Mouse (Mus musculus) cortical plate, adult 2 months (tissue): ENCODE data around the gene Knstrn. TPM values are rescaled to one million over a fixed set of nuclear protein-coding genes. Genes with fewer than 3 reads are reported as not detected.

Experiments
- H3K27ac ChIP-seq: fragments of 200-500 bp; 2 replicates; pipeline ENCODE4 v1.5.1; 2012; ENCODE audit warnings: low read length, control low read depth, inconsistent platforms; ENCODE audit not compliant: insufficient read depth
- H3K4me1 ChIP-seq: fragments of 200-500 bp; 2 replicates; pipeline ENCODE4 v1.6.1; 2011; ENCODE audit warnings: low read length; ENCODE audit not compliant: control insufficient read depth, insufficient read depth
- H3K4me3 ChIP-seq: fragments of 200-500 bp; 2 replicates; pipeline ENCODE4 v1.5.1; 2011; ENCODE audit warnings: mild to moderate bottlenecking, low read length, control low read depth; ENCODE audit not compliant: insufficient read depth
- CTCF ChIP-seq: fragments of 200-500 bp; IDR thresholded peaks from 2 replicates; pipeline ENCODE4 v1.5.1; 2011; ENCODE audit warnings: mild to moderate bottlenecking, control low read depth, low read length; ENCODE audit not compliant: insufficient read depth; ENCODE audit errors: extremely low read depth
- POLR2A ChIP-seq: fragments of 200-500 bp; IDR thresholded peaks from 2 replicates; pipeline ENCODE4 v1.6.1; 2011; ENCODE audit warnings: mild to moderate bottlenecking, low read length, control low read depth; ENCODE audit not compliant: insufficient read depth; ENCODE audit errors: extremely low read depth
- polyA plus RNA-seq: library from polyadenylated mRNA; depleted of rRNA; stranded (reverse); fragments of >200 nt; gene quantifications from 2 replicates; pipeline ENCODE4 v1.2.3, GENCODE M21; 2012

Knstrn gene
- polyA plus RNA-seq, 1 experiment, result 1.9 TPM

DNA sequence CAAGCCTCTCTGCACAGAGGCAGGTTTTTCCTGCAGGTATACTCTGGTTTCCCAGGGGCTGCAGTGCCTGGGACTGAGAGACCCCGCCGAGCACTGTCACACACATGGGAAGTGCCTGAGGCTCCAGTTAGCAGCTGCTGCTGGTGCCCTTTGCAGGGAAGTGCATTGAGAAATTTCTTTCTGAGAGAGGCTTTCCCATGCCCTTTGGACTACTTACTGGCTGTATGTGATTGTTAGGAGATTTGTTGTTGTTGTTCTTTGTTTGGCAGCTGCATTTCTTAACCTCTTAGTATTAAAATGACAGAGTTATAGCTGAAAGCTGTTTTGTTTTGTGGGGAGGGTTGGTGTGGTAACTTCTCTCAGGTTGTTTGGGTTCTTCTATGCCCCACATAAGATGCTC lies 2.9 kb upstream of the Knstrn start:
- TF ChIP-seq POLR2A (no peak), CTCF (no peak)
- Histone ChIP-seq H3K27ac (no peak overlapping the region), H3K4me3 (no peak overlapping the region), H3K4me1 (no peaks in the 10 kb centered on the region)

DNA sequence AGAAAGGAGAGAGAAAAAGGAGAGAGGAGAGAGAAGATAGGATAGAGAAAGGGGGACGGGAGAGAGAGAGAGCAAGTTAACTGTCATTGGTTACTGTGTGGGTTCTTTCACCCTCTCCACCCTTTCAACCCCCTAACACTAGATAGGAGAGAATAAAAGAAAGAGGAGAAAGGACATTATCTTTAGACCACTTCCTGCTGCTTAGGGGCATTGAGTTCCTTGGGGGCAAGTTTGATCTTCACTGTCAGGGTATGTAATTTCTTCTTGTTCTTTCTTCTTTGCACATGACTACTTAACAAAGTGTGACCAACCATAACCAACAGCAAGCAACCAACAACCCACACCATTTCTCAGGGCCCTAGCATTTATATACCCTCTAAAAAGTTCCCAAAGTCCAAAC lies 1.1 kb upstream of the Knstrn start:
- Histone ChIP-seq H3K4me3 (no peak overlapping the region), H3K4me1 (no peaks in the 10 kb centered on the region), H3K27ac (no peak overlapping the region)
- TF ChIP-seq CTCF (no peak), POLR2A (no peak)

DNA sequence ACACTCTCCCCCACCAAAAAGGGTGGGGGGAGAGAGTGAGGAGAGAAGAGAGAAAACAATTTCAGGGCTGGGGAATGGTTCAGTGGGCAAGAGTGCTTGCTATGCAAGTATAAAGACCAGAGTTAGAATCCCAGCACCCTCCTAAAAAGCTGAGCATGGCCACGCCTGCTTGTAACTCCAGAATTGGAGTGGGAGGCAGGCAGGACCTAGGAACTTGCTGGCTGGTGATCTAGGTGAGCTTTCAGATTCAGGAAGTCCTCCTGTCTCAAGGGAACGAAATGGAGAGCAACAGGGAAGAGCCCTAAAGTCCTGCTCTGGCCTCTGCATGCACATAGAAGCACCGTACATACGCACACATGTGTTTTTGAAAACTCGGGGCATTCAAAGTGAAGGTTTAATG lies 9.0 kb downstream of the Knstrn start:
- Histone ChIP-seq H3K4me1 (no peaks in the 10 kb centered on the region), H3K4me3 (no peak overlapping the region), H3K27ac (no peak overlapping the region)
- no peak for TF ChIP-seq CTCF
- TF ChIP-seq POLR2A, result no peak

- TF ChIP-seq CTCF (no peak), POLR2A (no peak)
- no peak overlapping the region for H3K4me3 ChIP-seq
- no peaks in the 10 kb centered on the region for H3K4me1 ChIP-seq
- H3K27ac ChIP-seq, result no peak overlapping the region
Observed at GRCm38 (mm10) chr2:118824396-118824795, 10.6 kb downstream of the Knstrn start.

DNA sequence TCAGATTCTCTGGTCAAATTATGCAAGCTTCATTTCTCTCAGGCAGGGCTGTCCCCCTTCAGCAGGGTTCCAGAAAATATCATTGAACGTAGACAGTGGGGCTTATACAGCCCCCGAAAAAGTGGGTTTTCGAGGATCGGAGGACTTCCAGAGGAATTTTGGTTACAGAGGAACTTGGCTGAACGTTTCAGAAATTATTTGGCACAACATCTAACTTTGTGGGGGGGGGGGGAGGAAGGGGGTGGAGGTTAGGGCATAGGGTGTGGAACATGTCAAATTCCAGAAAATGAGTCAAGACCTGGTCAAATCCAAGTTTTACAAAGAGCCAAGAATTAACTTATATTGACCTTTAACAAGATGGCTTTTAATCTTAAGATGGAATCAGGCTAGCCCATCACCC lies 15.3 kb downstream of the Knstrn start:
- Histone ChIP-seq H3K4me1 (no peaks in the 10 kb centered on the region), H3K4me3 (no peak overlapping the region), H3K27ac (no peak overlapping the region)
- TF ChIP-seq CTCF (no peak), POLR2A (no peak)

GRCm38 (mm10) chr2:118834061-118834460 lies 20.3 kb downstream of the Knstrn start:
- no peak overlapping the region for H3K4me3 ChIP-seq
- no peak overlapping the region for H3K27ac ChIP-seq
- TF ChIP-seq CTCF (no peak), POLR2A (no peak)
- no peaks in the 10 kb centered on the region for H3K4me1 ChIP-seq

GRCm38 (mm10) chr2:118835115-118835514 lies 21.3 kb downstream of the Knstrn start:
- Histone ChIP-seq H3K4me3 (no peak overlapping the region), H3K27ac (no peak overlapping the region), H3K4me1 (no peaks in the 10 kb centered on the region)
- no peak for TF ChIP-seq CTCF
- TF ChIP-seq POLR2A, result no peak

GRCm38 (mm10) chr2:118838330-118838729 lies 24.5 kb downstream of the Knstrn start:
- H3K4me1 ChIP-seq, result no peaks in the 10 kb centered on the region
- TF ChIP-seq CTCF (no peak), POLR2A (no peak)
- no peak overlapping the region for H3K27ac ChIP-seq
- no peak overlapping the region for H3K4me3 ChIP-seq

GRCm38 (mm10) chr2:118841186-118841585 lies 27.4 kb downstream of the Knstrn start:
- H3K4me3 ChIP-seq, result no peak overlapping the region
- no peak overlapping the region for H3K27ac ChIP-seq
- no peak for TF ChIP-seq POLR2A
- no peak for TF ChIP-seq CTCF
- no peaks in the 10 kb centered on the region for H3K4me1 ChIP-seq

- no peak for TF ChIP-seq POLR2A
- TF ChIP-seq CTCF, result no peak
- no peaks in the 10 kb centered on the region for H3K4me1 ChIP-seq
- H3K27ac ChIP-seq, result no peak overlapping the region
- no peak overlapping the region for H3K4me3 ChIP-seq
Observed at GRCm38 (mm10) chr2:118841774-118842173, 28.0 kb downstream of the Knstrn start.

- H3K27ac ChIP-seq, result no peak overlapping the region
- no peak overlapping the region for H3K4me3 ChIP-seq
- no peak for TF ChIP-seq POLR2A
- TF ChIP-seq CTCF, result no peak
- H3K4me1 ChIP-seq, result no peaks in the 10 kb centered on the region
Observed at GRCm38 (mm10) chr2:118844427-118844826, 30.6 kb downstream of the Knstrn start.
